Mouse (Mus musculus): ENCODE measurements at regions not wholly inside any gene's neighbourhood (a gene's known extent, or its start where the extent isn't known, plus 50 kb on each side); places are given as distances from the start of the nearest gene placed in this dataset.
A peak's percentile ranks its signal among the peaks of the same experiment; 100 is the strongest.
"Not testable (repeated sequence)": the region's sequence is repeated elsewhere in the genome, so short reads cannot be mapped to it uniquely, and the experiment has no call there.

GRCm38 (mm10) chr12:20844873-20845272, 145.4 kb upstream of the Asap2 start:
- TF ChIP-seq CTCF (IDR thresholded peaks at IDR 0.05; ENCODE audit: low read depth), result peak; percentile 49
- TF ChIP-seq EP300 (IDR thresholded peaks at IDR 0.05; ENCODE audit: low read depth), result not testable (repeated sequence)

Measured in heart, postnatal 0 days (tissue).